Comparison of ENCODE assay signal across 8 mouse cellular contexts in the genomic region with DNA sequence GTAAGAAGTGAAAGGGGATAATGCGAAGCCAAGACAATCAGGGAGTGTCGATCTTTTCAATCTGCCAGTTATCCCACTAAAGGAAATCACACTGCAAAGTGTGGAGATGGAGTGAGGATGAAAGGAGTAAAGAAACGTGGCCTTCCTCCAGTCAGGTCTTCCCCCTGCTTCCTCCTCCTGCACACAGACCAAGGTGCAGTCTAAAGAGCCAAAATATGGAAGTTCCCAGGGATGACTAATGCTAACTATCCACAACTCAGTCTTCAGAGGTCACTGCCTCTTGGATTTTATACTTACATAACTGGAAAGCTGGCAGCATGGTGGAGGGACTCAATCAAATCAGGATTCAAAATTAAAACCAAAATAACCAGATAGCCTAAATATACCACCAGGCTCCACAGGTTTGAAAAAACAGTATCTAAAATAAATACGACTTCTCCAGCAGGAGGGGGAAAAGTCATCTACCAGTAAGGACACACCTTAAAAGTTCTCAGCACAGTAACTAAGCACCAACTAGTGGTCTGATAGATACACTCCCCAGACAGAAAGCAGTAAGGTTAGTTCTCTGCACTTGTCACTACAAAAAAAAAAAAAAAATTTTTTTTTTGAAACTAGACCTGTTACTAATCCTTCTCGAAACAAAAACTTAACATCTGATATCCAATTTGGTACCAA. TPM values are rescaled to one million over a fixed set of nuclear protein-coding genes. Genes with fewer than 3 reads are reported as not detected.
A peak's percentile ranks its signal among the peaks of the same experiment; 100 is the strongest.
DNase-seq lines count a peak whose midpoint lies in the region; ATAC-seq lines count a peak whose summit lies in the region.

No protein-coding gene starts in this region.

- H3K9me3 ChIP-seq in embryonic facial prominence, embryonic 15.5 days (replicated peaks), result no peaks in the 10 kb centered on the region
- H3K9me3 ChIP-seq in limb, embryonic 12.5 days, result no peaks in the 10 kb centered on the region
- no peaks in the 10 kb centered on the region for H3K9me3 ChIP-seq in neural tube, embryonic 14.5 days (ENCODE audit: control insufficient read depth, low read length)

- H3K9ac ChIP-seq in embryonic facial prominence, embryonic 15.5 days, result 0 out of 2 replicates have a peak overlapping the region, but pooled peaks have one; percentile 10
- H3K9ac ChIP-seq in limb, embryonic 12.5 days (replicated peaks), result peak overlapping the region; percentile 96; the same call in 1 of the 2 replicates
- no peak overlapping the region for H3K9ac ChIP-seq in neural tube, embryonic 14.5 days (replicated peaks; ENCODE audit: low read depth, low read length)

- 19% methylated on average over 5 of the region's 5 CpGs for WGBS in embryonic facial prominence, embryonic 15.5 days
- 25% methylated on average over 5 of the region's 5 CpGs for WGBS in limb, embryonic 12.5 days
- WGBS in neural tube, embryonic 14.5 days, result 28% methylated on average over 5 of the region's 5 CpGs

- no peak for ATAC-seq in embryonic facial prominence, embryonic 15.5 days (ENCODE audit: insufficient number of reproducible peaks, low FRiP score, low TSS enrichment, low read depth)
- ATAC-seq in limb, embryonic 12.5 days (ENCODE audit: insufficient number of reproducible peaks, insufficient read depth, low FRiP score, low TSS enrichment, low read depth), result no peak
- ATAC-seq in neural tube, embryonic 14.5 days (ENCODE audit: low read depth), result no peak
- no peak for ATAC-seq in frontal cortex, adult (ENCODE audit: low TSS enrichment)

- intact Hi-C loops in left cerebral cortex, postnatal 25 days (cut with DNase I), result no loop called here

- peak overlapping the region; percentile 94 for H3K27ac ChIP-seq in embryonic facial prominence, embryonic 15.5 days (replicated peaks)
- H3K27ac ChIP-seq in limb, embryonic 12.5 days, result peak overlapping the region; percentile 96
- H3K27ac ChIP-seq in neural tube, embryonic 14.5 days (ENCODE audit: low read depth, low read length), result no peak overlapping the region

- H3K4me1 ChIP-seq in embryonic facial prominence, embryonic 15.5 days, result peaks cover 55% of the 10 kb centered on the region
- peaks cover 55% of the 10 kb centered on the region for H3K4me1 ChIP-seq in limb, embryonic 12.5 days (replicated peaks)
- peaks cover 25% of the 10 kb centered on the region for H3K4me1 ChIP-seq in neural tube, embryonic 14.5 days (ENCODE audit: control insufficient read depth, insufficient read depth, low read length)

- DNase-seq in thymus, postnatal 0 days (ENCODE audit: low spot score), result peak; percentile 29
- no peak for DNase-seq in thymus, postnatal 36 days
- no peak for DNase-seq in left cerebral cortex, postnatal 25 days (ENCODE audit: low spot score in 2 of 2)
- no peak for DNase-seq in adrenal gland, adult 8-10 months

- peak overlapping the region; percentile 86 for H3K4me3 ChIP-seq in embryonic facial prominence, embryonic 15.5 days (replicated peaks)
- peak overlapping the region; percentile 96 for H3K4me3 ChIP-seq in limb, embryonic 12.5 days (replicated peaks)
- H3K4me3 ChIP-seq in neural tube, embryonic 14.5 days (ENCODE audit: low read depth, low read length), result peak overlapping the region; percentile 75; the same call in 1 of the 2 replicates

- H3K36me3 ChIP-seq in embryonic facial prominence, embryonic 15.5 days, result no peaks in the 10 kb centered on the region
- H3K36me3 ChIP-seq in limb, embryonic 12.5 days, result no peaks in the 10 kb centered on the region
- H3K36me3 ChIP-seq in neural tube, embryonic 14.5 days (ENCODE audit: control insufficient read depth, insufficient read depth, low read length), result no peaks in the 10 kb centered on the region

- peak overlapping the region; percentile 73 for H3K4me2 ChIP-seq in embryonic facial prominence, embryonic 15.5 days (replicated peaks)
- peak overlapping the region; percentile 62 for H3K4me2 ChIP-seq in limb, embryonic 12.5 days
- peak overlapping the region; percentile 68 for H3K4me2 ChIP-seq in neural tube, embryonic 14.5 days (ENCODE audit: low read depth, low read length)

- H3K27me3 ChIP-seq in embryonic facial prominence, embryonic 15.5 days, result no peaks in the 10 kb centered on the region
- no peaks in the 10 kb centered on the region for H3K27me3 ChIP-seq in limb, embryonic 12.5 days
- no peaks in the 10 kb centered on the region for H3K27me3 ChIP-seq in neural tube, embryonic 14.5 days (ENCODE audit: control insufficient read depth, insufficient read depth, low read length)

RNA-seq across cellular contexts. Expression of a gene that starts 18.5 kb away (rescaled TPM):
- 5.8 and 6.9 TPM in 2 replicates for polyA plus RNA-seq in thymus, postnatal 0 days (2015; fragmentation: Nextera tagmentation; extraction: Ambion mirVana)
- 3.9 and 4.1 TPM in 2 replicates for polyA plus RNA-seq in embryonic facial prominence, embryonic 15.5 days (2015; fragmentation: Nextera tagmentation; extraction: Ambion mirVana)
- polyA plus RNA-seq in limb, embryonic 12.5 days (2016; fragmentation: Nextera tagmentation; extraction: Ambion mirVana), result 5.0 and 5.1 TPM in 2 replicates
- 1.1 and 2.4 TPM in 2 replicates for polyA plus RNA-seq in neural tube, embryonic 14.5 days (2014; fragmentation: Nextera tagmentation; extraction: Ambion mirVana)
- 1 to 10 TPM; 2.4 to 3.0 TPM for total RNA-seq in left cerebral cortex, postnatal 25 days (2021)
- total RNA-seq in adrenal gland, adult 8-10 months (2022), result 10 to 100 TPM; 23.0 to 38.9 (median 32.6) TPM
